Mouse (Mus musculus) lung, embryonic 16.5 days (tissue): ENCODE results near the gene Wdcp. TPM values are rescaled to one million over a fixed set of nuclear protein-coding genes. Genes with fewer than 3 reads are reported as not detected.
A peak's percentile ranks its signal among the peaks of the same experiment; 100 is the strongest.

Source experiments
- ATAC-seq: fragments of 200-750 bp; cut with Nextera tagmentation; 2 replicates; pipeline ENCODE4 v1.8.0; 2017; ENCODE audit warnings: low read depth, mild to moderate bottlenecking, moderate library complexity
- H3K27ac ChIP-seq: fragments of 300-500 bp; sonication (generic); 2 replicates; pipeline ENCODE4 v1.5.1; 2014; ENCODE audit warnings: mild to moderate bottlenecking, control low read depth, low read length
- H3K27me3 ChIP-seq: fragments of 300-500 bp; sonication (generic); 2 replicates; pipeline ENCODE4 v1.6.1; 2014; ENCODE audit warnings: low read depth, low read length, mixed read lengths; ENCODE audit not compliant: control insufficient read depth, insufficient read depth
- H3K36me3 ChIP-seq: fragments of 300-500 bp; sonication (generic); 2 replicates; pipeline ENCODE4 v1.6.1; 2014; ENCODE audit warnings: low read length; ENCODE audit not compliant: control insufficient read depth, insufficient read depth
- H3K4me1 ChIP-seq: fragments of 300-500 bp; sonication (generic); replicated peaks from 2 replicates; pipeline ENCODE4 v1.6.1; 2014; ENCODE audit warnings: low read length, mixed read lengths; ENCODE audit not compliant: control insufficient read depth, insufficient read depth
- H3K4me2 ChIP-seq: fragments of 300-500 bp; sonication (generic); 2 replicates; pipeline ENCODE4 v1.6.1; 2014; ENCODE audit warnings: low read depth, low read length, control low read depth
- H3K4me3 ChIP-seq: fragments of 300-500 bp; sonication (generic); 2 replicates; pipeline ENCODE4 v1.5.1; 2014; ENCODE audit warnings: mild to moderate bottlenecking, low read length, control low read depth
- H3K9ac ChIP-seq: fragments of 300-500 bp; sonication (generic); 2 replicates; pipeline ENCODE4 v1.6.1; 2014; ENCODE audit warnings: low read length, control low read depth
- H3K9me3 ChIP-seq: fragments of 300-500 bp; sonication (generic); 2 replicates; pipeline ENCODE4 v1.6.1; 2016; ENCODE audit warnings: low read length; ENCODE audit not compliant: control insufficient read depth
- WGBS: fragments of 180-500 bp; shearing (Covaris S2); extraction: QIAGEN DNeasy Blood & Tissue Kit; methylation state at CpG from one replicate; pipeline ENCODE4 v1.1.7; 2014; 5-methylcytosine and 5-hydroxymethylcytosine counted together
- polyA plus RNA-seq: library from polyadenylated mRNA; unstranded; fragments of >200 nt; fragmentation: Nextera tagmentation; extraction: Ambion mirVana; gene quantifications from 2 replicates; pipeline ENCODE4 v1.2.1, GENCODE M21; 2015

The Wdcp gene
- polyA plus RNA-seq, 1 experiment from 2014 or later: 15.5 TPM

- ATAC-seq: no peak
- Histone ChIP-seq H3K9me3 (no peaks in the 10 kb centered on the region), H3K9ac (no peak overlapping the region), H3K4me2 (no peak overlapping the region), H3K4me1 (peaks cover 14% of the 10 kb centered on the region), H3K27ac (no peak overlapping the region), H3K27me3 (no peaks in the 10 kb centered on the region), H3K4me3 (no peak overlapping the region), H3K36me3 (no peaks in the 10 kb centered on the region)
- WGBS: 88% methylated on average over 4 of the region's 4 CpGs
These were observed 19.6 kb downstream of the Wdcp start for GRCm38 (mm10) chr12:4862672-4863071.

DNA sequence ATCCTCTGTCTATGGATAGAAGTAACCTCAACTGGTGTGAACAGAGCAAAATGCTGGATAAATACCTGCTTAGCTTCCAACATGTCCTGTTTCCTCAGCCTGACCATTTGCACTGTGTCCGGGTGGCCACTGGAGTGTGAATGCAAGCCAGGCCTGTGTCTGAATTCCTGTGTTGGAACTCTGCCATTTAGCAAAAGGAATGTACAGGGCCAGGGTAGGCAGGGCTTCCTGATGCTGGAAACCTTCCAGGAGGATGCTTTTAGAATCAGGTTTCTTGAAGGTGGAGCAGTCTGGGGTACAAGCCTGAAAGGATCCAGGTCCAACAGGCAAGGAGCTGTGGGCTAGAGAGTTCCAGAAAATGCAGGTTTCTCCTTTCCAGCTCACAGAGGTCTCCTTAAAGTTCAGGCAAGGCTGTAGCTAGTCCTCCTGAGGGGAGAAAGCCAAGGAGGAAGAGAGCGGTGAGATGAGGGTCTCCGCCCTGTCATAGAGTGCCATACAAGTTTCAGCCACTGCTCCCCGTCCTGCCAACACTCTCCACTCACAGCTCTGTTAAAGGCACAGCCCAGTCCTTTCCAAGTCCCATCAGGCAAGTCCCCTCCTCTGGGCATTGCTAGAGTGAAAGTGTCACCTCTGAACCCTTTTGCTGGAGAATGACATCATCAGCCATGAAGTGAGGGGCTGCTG is 20.7 kb downstream of the Wdcp start:
- 22% methylated on average over 4 of the region's 4 CpGs for WGBS
- peak; percentile 86 for ATAC-seq
- Histone ChIP-seq H3K9me3 (no peaks in the 10 kb centered on the region), H3K4me3 (no peak overlapping the region), H3K36me3 (no peaks in the 10 kb centered on the region), H3K27ac (peak overlapping the region; percentile 70), H3K4me1 (peaks cover 14% of the 10 kb centered on the region), H3K4me2 (no peak overlapping the region), H3K9ac (peak overlapping the region; percentile 26; the same call in 1 of the 2 replicates), H3K27me3 (no peaks in the 10 kb centered on the region)

- Histone ChIP-seq H3K36me3 (no peaks in the 10 kb centered on the region), H3K9me3 (no peaks in the 10 kb centered on the region), H3K9ac (no peak overlapping the region), H3K4me1 (peaks cover 13% of the 10 kb centered on the region), H3K27me3 (no peaks in the 10 kb centered on the region), H3K4me2 (no peak overlapping the region), H3K27ac (peak overlapping the region; percentile 70; the same call in 1 of the 2 replicates), H3K4me3 (no peak overlapping the region)
- ATAC-seq: no peak
- 35% methylated on average over 4 of the region's 4 CpGs for WGBS
These were observed 21.2 kb downstream of the Wdcp start for GRCm38 (mm10) chr12:4864338-4864690.

GRCm38 (mm10) chr12:4868924-4869323 is 25.8 kb downstream of the Wdcp start:
- ATAC-seq: no peak
- 70% methylated on average over 8 of the region's 8 CpGs for WGBS
- H3K9ac ChIP-seq: no peak overlapping the region

GRCm38 (mm10) chr12:4871260-4871659 is 28.2 kb downstream of the Wdcp start:
- Histone ChIP-seq H3K27ac (no peak overlapping the region), H3K36me3 (no peaks in the 10 kb centered on the region), H3K9me3 (no peaks in the 10 kb centered on the region), H3K4me2 (no peak overlapping the region), H3K4me3 (no peak overlapping the region), H3K27me3 (no peaks in the 10 kb centered on the region; the same call in 1 of the 2 replicates), H3K4me1 (peaks cover 14% of the 10 kb centered on the region), H3K9ac (no peak overlapping the region)
- 87% methylated on average over 5 of the region's 5 CpGs for WGBS
- no peak for ATAC-seq

More at GRCm38 (mm10) chr12:4868924-4869323, 25.8 kb downstream of the Wdcp start:
- peaks cover 11% of the 10 kb centered on the region for H3K4me1 ChIP-seq
- no peaks in the 10 kb centered on the region for H3K9me3 ChIP-seq
- no peak overlapping the region for H3K4me3 ChIP-seq
- no peak overlapping the region for H3K27ac ChIP-seq
- H3K36me3 ChIP-seq: no peaks in the 10 kb centered on the region
- no peaks in the 10 kb centered on the region; the same call in 1 of the 2 replicates for H3K27me3 ChIP-seq
- no peak overlapping the region for H3K4me2 ChIP-seq

- no peak for ATAC-seq
- Histone ChIP-seq H3K4me1 (peaks cover 14% of the 10 kb centered on the region), H3K27ac (no peak overlapping the region), H3K9ac (no peak overlapping the region), H3K9me3 (no peaks in the 10 kb centered on the region), H3K36me3 (no peaks in the 10 kb centered on the region), H3K4me2 (no peak overlapping the region), H3K4me3 (no peak overlapping the region), H3K27me3 (no peaks in the 10 kb centered on the region; the same call in 1 of the 2 replicates)
- WGBS: 47% methylated on average over 4 of the region's 4 CpGs
These were observed 29.2 kb downstream of the Wdcp start for GRCm38 (mm10) chr12:4872273-4872672.

- H3K9me3 ChIP-seq: no peaks in the 10 kb centered on the region
- H3K27me3 ChIP-seq: no peaks in the 10 kb centered on the region; the same call in 1 of the 2 replicates
- H3K36me3 ChIP-seq: no peaks in the 10 kb centered on the region
- H3K9ac ChIP-seq: no peak overlapping the region
- H3K4me3 ChIP-seq: no peak overlapping the region
- H3K4me2 ChIP-seq: no peak overlapping the region
- H3K4me1 ChIP-seq: peaks cover 14% of the 10 kb centered on the region
- 57% methylated on average over 5 of the region's 5 CpGs for WGBS
- no peak overlapping the region for H3K27ac ChIP-seq
- ATAC-seq: no peak
These were observed 29.9 kb downstream of the Wdcp start for GRCm38 (mm10) chr12:4872983-4873477.

- ATAC-seq: no peak
These were observed 30.4 kb downstream of the Wdcp start for GRCm38 (mm10) chr12:4873531-4873930.

DNA sequence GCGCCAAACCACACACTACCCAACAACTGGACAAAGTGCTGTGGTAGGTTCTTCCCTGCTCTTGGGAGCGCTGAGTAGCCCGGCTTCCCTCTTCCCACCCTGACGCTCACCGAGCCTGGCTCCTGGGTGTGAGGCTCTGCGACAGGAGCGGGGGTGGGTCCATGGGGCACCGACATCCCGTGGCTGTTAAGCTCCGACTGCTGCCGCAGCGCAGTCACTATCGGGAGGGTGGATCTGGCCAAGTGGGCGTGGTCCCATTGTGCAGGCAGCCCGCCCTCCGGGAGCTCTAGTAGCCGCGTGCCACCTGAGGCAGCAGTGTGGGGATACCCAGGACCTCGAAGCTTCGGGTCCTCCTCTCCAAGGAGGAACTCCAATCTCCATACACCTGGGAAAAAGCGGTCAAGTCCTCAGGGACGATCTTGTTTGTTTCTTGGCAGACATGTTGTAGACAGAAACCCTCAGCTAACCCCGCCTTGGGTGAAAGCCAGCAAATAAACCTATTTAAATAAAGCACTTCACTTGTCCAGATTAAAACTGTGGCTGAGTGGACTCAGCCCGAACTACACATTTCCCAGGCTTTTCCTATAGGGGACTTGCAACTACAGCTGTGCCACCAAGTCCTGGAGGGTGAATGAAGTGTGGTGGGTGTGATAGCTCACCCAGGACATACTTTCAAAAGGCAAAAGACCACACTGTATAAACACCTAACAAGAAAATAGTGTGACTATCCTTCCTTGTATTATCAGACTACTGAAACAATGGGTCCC is 31.2 kb downstream of the Wdcp start, which contains the start of gene Mfsd2b:
Gene Mfsd2b, minus strand, starts transcription at position 199 of the 767 bp plus-strand sequence.
- WGBS: 2% methylated on average over 24 of the region's 24 CpGs
- Histone ChIP-seq H3K27me3 (no peaks in the 10 kb centered on the region; the same call in 1 of the 2 replicates), H3K9ac (peak within 1 kb of the TSS; percentile 58), H3K4me3 (peak within 1 kb of the TSS; percentile 37), H3K9me3 (no peaks in the 10 kb centered on the region; the same call in 1 of the 2 replicates), H3K4me2 (peak within 1 kb of the TSS; percentile 84), H3K27ac (peak within 1 kb of the TSS; percentile 7; the same call in 1 of the 2 replicates), H3K36me3 (peaks cover 4% of the 10 kb centered on the region), H3K4me1 (peaks cover 14% of the 10 kb centered on the region)
- ATAC-seq: peak; percentile 96

More at GRCm38 (mm10) chr12:4873531-4873930, 30.4 kb downstream of the Wdcp start:
- Histone ChIP-seq H3K27ac (no peak overlapping the region), H3K36me3 (no peaks in the 10 kb centered on the region; the same call in 1 of the 2 replicates), H3K9me3 (no peaks in the 10 kb centered on the region), H3K4me3 (peak overlapping the region; percentile 37; the same call in 1 of the 2 replicates), H3K9ac (peak overlapping the region; percentile 58; the same call in 1 of the 2 replicates), H3K4me1 (peaks cover 14% of the 10 kb centered on the region), H3K4me2 (peak overlapping the region; percentile 84), H3K27me3 (no peaks in the 10 kb centered on the region; the same call in 1 of the 2 replicates)
- WGBS: 70% methylated on average over 6 of the region's 6 CpGs
